Mouse (Mus musculus) erythroblast, embryonic 14.5 days (primary cell): ENCODE measurements around the gene Apon. TPM values are rescaled to one million over a fixed set of nuclear protein-coding genes. Genes with fewer than 3 reads are reported as not detected.

ENCODE experiments used
- H3K27me3 ChIP-seq: 2 replicates; pipeline ENCODE4 v1.6.1; 2012; ENCODE audit warnings: inconsistent platforms; ENCODE audit not compliant: control insufficient read depth
- H3K36me3 ChIP-seq: 2 replicates; pipeline ENCODE4 v1.6.1; 2012; ENCODE audit warnings: mild to moderate bottlenecking, inconsistent platforms; ENCODE audit not compliant: control insufficient read depth
- H3K4me1 ChIP-seq: 2 replicates; pipeline ENCODE4 v1.6.1; 2012; ENCODE audit warnings: inconsistent platforms; ENCODE audit not compliant: control insufficient read depth
- H3K4me3 ChIP-seq: replicated peaks from 2 replicates; pipeline ENCODE3; 2012; ENCODE audit warnings: moderate library complexity, mild to moderate bottlenecking, inconsistent platforms
- H3K9me3 ChIP-seq: 2 replicates; pipeline ENCODE4 v1.6.1; 2012; ENCODE audit warnings: low read length, inconsistent platforms, mixed read lengths; ENCODE audit not compliant: control insufficient read depth
- GATA1 ChIP-seq: IDR thresholded peaks from 2 replicates; pipeline ENCODE4 v1.6.1; 2012; ENCODE audit warnings: low read length, inconsistent platforms, mixed read lengths
- TAL1 ChIP-seq: IDR thresholded peaks from 3 replicates; pipeline ENCODE4 v1.6.1; 2012; ENCODE audit warnings: low read length, inconsistent platforms, mixed read lengths
- polyA plus RNA-seq: library from polyadenylated mRNA; stranded (reverse); fragments of >175 nt; gene quantifications from 2 replicates; pipeline ENCODE4 v1.2.3, GENCODE M21; 2012

Apon gene
- polyA plus RNA-seq, 1 experiment, result 0.04 TPM

DNA sequence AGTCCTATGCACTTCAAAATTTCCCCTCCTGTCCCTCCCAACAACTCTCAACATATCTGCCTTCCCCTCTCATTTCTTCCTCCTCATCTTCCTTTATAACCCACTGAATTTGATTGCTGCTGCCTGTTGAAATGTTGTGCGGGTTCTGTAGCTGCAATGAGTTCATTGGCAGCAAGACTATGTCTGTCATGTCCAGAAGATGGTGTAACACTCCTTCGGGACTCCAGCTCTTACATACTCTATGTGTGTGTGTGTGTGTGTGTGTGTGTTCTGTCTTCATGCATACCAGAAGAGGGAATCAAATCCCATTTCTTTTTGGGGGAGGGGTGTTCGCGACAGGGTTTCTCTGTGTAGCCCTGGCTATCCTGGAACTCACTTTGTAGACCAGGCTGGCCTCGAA lies 38.9 kb upstream of the Apon start:
- peaks cover 52% of the 10 kb centered on the region for H3K4me1 ChIP-seq

DNA sequence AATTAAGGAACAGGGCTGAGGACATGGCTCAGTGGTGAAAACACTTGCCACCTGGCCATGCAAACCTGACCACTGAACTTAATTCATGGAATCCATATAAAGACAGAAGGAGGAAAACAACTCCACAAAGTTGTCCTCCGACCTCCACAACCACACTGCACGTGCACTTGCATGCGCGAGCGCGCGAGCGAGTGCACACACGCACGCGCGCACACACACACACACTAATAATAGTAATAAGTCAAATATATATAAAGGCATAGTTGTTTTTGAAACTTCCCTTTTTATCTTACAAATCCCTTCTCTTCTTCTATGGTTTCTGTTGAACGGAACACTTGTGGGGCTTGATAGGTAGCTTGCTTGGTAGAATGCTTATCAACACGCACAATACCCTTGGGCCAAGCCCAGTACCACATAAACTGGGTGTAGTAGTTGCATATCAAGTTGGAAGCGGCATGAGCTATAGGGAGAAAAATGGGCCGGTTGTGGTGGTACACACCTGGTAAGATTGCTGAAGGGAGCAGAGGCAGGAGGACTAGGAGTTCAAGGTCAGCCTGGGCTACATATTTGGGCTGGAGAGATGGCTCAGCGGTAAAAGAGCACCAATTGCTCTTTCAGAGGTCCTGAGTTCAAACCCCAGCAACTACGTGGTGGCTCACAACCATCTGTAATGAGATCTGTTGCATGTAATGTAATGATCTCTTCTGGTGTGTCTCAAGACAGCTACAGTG lies 35.3 kb upstream of the Apon start:
- H3K36me3 ChIP-seq, result no peaks in the 10 kb centered on the region
- H3K9me3 ChIP-seq, result no peaks in the 10 kb centered on the region
- peaks cover 32% of the 10 kb centered on the region for H3K4me1 ChIP-seq
- H3K27me3 ChIP-seq, result no peaks in the 10 kb centered on the region; the same call in 1 of the 2 replicates
- TF ChIP-seq GATA1 (no peak), TAL1 (no peak)
- H3K4me3 ChIP-seq, result no peak overlapping the region

More for the DNA sequence above, 38.9 kb upstream of the Apon start:
- Histone ChIP-seq H3K9me3 (no peaks in the 10 kb centered on the region), H3K36me3 (no peaks in the 10 kb centered on the region), H3K4me3 (no peak overlapping the region), H3K27me3 (peaks cover 6% of the 10 kb centered on the region; the same call in 1 of the 2 replicates)
- TF ChIP-seq TAL1 (no peak), GATA1 (no peak)

DNA sequence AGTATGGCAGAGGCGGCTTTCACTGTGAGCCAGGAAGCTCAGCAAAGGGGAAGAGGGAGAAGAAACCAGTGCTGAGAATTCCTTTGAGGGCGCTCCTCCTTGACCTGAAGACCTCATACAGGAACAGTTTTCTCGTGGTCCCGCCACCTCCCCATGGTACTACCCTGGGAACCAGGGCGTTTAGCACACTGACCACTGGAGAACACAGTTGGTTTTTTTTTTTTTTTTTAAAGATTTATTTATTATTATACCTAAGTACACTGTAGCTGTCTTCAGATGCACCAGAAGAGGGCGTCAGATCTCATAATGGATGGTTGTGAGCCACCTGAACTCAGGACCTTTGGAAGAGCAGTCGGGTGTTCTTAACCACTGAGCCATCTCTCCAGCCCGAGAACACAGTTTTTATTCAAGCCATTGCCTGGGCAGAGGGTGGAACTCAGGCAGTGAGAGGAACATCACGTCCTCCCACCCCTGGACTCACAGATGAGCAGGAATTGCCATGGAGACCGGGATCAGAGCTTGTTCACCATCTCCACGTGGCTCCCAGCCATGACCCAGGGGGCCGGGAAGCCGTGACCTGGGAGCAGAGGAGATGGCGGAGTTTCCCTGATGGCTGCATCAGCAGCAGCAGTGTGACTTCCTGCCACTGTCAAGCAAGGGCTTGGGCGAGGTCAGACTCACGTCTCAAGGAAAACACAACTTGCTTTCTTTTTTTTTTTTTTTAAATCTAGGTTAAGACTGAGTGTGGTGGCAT lies 32.2 kb upstream of the Apon start:
- Histone ChIP-seq H3K4me1 (peaks cover 35% of the 10 kb centered on the region), H3K9me3 (no peaks in the 10 kb centered on the region), H3K27me3 (no peaks in the 10 kb centered on the region), H3K4me3 (no peak overlapping the region), H3K36me3 (no peaks in the 10 kb centered on the region)
- no peak for TF ChIP-seq TAL1
- no peak for TF ChIP-seq GATA1

DNA sequence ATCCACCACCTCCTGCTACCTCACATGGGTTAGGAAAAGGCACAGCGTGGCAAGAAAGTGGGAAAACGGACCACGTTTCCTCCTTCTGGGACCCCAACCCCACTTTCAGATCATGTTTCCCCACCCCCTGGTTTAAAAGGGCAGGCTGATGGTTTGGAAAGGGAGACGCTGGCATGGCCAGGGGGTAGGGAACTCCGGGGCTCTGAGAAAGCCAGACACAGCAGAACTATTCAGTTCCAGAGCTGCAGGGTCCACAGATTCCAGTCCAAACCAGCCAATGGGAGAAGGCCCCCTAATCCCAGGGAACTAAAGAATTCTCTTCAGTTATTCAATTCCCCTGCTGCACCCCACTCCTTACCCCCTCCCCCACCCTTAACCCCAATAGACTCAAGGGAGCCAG lies 28.8 kb upstream of the Apon start:
- no peaks in the 10 kb centered on the region for H3K9me3 ChIP-seq

DNA sequence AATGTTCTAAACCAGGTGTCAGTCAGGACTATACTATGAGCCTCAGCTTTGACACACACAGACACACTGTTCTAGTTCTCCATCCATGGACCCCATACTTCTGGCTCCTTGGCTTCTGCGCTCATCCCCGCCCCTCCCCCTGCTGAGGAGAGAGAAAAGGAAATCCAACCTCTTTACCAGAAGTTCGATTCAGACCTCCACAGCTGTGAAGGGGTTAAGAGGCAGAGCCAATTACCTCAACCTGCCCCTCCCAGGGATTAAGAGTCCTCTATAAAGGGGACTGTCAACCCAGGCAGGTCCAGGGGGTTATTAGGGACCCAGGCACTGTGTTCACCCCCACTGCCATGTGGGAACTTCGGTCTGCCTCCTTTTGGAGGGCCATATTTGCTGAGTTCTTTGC lies 28.4 kb upstream of the Apon start, which contains the start of gene Mip:
Mip (plus strand) TSS at position 301 of the 400 bp plus-strand sequence.
- Histone ChIP-seq H3K27me3 (no peaks in the 10 kb centered on the region), H3K9me3 (no peaks in the 10 kb centered on the region), H3K4me1 (peaks cover 35% of the 10 kb centered on the region), H3K36me3 (peaks cover under 1% of the 10 kb centered on the region; the same call in 1 of the 2 replicates), H3K4me3 (no peak within 1 kb of the TSS)
- TF ChIP-seq GATA1, result no peak
- no peak for TF ChIP-seq TAL1

More for the DNA sequence above, 28.8 kb upstream of the Apon start:
- peaks cover 33% of the 10 kb centered on the region for H3K4me1 ChIP-seq
- no peaks in the 10 kb centered on the region for H3K27me3 ChIP-seq
- H3K36me3 ChIP-seq, result no peaks in the 10 kb centered on the region; the same call in 1 of the 2 replicates
- TF ChIP-seq GATA1, result no peak
- TF ChIP-seq TAL1, result no peak
- no peak overlapping the region for H3K4me3 ChIP-seq

DNA sequence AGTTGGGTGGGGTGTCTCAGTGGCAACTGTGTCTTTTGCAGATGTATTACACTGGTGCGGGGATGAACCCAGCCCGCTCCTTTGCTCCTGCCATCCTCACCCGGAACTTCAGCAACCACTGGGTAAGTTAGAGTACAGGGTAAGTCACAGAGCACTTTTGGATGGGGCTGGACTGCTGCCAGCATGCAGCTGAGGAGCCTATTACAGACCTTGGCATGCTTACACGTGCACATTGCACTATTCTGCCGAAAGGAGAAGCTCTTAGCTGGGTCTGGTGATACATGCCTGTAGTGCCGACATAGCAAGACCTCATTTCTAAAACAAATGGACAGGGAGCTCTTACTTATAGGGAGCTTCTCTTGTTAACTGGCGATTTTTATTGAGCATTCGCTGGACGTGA lies 26.3 kb upstream of the Apon start:
- H3K9me3 ChIP-seq, result no peaks in the 10 kb centered on the region
- no peaks in the 10 kb centered on the region for H3K27me3 ChIP-seq
- peaks cover 36% of the 10 kb centered on the region for H3K4me1 ChIP-seq
- H3K4me3 ChIP-seq, result no peak overlapping the region
- peaks cover 2% of the 10 kb centered on the region; the same call in 1 of the 2 replicates for H3K36me3 ChIP-seq
- no peak for TF ChIP-seq TAL1
- TF ChIP-seq GATA1, result no peak

DNA sequence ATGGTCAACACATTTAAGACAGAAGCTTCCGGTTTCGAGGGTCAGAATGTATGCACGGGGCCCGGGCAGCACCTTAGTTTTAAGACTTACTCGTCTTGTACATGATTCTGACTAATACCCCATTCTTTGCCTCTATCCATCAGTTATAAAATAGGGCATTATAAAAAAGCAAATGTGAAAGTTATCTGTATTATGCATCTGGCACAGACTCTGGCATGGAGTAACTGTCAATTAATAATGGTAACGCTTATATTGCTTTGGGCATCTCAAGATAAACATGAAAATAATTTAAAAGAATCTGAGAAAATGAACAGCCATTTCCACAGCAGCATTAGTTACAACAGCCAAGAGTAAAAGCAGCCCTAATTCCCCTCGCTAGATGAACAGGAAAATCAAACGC lies 25.9 kb upstream of the Apon start:
- peaks cover 40% of the 10 kb centered on the region for H3K4me1 ChIP-seq
- H3K9me3 ChIP-seq, result no peaks in the 10 kb centered on the region
- H3K4me3 ChIP-seq, result no peak overlapping the region
- H3K27me3 ChIP-seq, result no peaks in the 10 kb centered on the region
- peaks cover 2% of the 10 kb centered on the region; the same call in 1 of the 2 replicates for H3K36me3 ChIP-seq
- TF ChIP-seq GATA1 (no peak), TAL1 (no peak)

DNA sequence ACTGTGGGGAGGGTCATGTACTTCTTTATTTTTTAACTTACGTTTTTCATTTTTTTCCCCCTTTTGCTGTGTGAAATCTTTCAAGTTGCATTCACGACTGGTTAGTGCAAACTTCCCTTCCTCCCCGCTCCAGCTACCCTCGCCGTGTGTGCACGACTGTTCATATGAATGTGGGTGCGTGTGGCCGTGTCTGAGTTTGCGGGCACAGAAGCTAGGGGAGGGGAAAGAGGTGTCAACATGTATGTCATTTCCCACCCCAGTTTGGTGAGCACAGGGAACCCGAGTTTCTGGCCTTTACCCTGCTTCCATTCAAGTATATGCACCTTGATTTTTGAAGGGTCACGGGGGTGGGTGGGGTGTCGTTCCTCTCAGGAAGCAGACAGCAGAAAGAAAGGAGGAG lies 23.3 kb upstream of the Apon start:
- H3K9me3 ChIP-seq, result no peaks in the 10 kb centered on the region
- H3K36me3 ChIP-seq, result peaks cover 20% of the 10 kb centered on the region
- TF ChIP-seq GATA1 (no peak), TAL1 (no peak)
- H3K4me3 ChIP-seq, result peak overlapping the region; percentile 97
- peaks cover 56% of the 10 kb centered on the region for H3K4me1 ChIP-seq
- no peaks in the 10 kb centered on the region for H3K27me3 ChIP-seq

DNA sequence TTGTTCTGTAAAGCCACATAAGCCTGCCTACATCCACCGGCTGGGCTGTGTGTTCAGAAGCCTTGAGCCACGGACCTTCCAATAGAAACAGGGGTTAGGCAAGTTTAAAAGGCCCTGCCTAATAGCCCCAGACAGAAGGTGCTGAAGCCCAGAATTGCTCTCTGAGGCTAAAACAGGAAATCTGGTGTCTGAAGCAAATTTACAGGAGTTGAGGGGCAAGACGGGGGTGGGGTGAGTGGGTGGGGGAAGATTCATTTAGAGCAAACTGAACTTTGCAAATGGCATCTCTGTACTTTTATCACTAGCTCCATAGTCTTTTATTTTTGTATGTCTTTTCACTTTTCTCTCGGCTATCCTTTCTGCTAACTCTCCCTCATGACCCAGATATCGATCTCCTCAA lies 22.8 kb upstream of the Apon start:
- TF ChIP-seq TAL1 (no peak), GATA1 (no peak)
- Histone ChIP-seq H3K9me3 (no peaks in the 10 kb centered on the region), H3K36me3 (peaks cover 26% of the 10 kb centered on the region), H3K4me3 (peak overlapping the region; percentile 97), H3K4me1 (peaks cover 57% of the 10 kb centered on the region), H3K27me3 (no peaks in the 10 kb centered on the region)
